Mouse (Mus musculus): ENCODE measurements around the gene Mnat1.

The Mnat1 gene

DNA sequence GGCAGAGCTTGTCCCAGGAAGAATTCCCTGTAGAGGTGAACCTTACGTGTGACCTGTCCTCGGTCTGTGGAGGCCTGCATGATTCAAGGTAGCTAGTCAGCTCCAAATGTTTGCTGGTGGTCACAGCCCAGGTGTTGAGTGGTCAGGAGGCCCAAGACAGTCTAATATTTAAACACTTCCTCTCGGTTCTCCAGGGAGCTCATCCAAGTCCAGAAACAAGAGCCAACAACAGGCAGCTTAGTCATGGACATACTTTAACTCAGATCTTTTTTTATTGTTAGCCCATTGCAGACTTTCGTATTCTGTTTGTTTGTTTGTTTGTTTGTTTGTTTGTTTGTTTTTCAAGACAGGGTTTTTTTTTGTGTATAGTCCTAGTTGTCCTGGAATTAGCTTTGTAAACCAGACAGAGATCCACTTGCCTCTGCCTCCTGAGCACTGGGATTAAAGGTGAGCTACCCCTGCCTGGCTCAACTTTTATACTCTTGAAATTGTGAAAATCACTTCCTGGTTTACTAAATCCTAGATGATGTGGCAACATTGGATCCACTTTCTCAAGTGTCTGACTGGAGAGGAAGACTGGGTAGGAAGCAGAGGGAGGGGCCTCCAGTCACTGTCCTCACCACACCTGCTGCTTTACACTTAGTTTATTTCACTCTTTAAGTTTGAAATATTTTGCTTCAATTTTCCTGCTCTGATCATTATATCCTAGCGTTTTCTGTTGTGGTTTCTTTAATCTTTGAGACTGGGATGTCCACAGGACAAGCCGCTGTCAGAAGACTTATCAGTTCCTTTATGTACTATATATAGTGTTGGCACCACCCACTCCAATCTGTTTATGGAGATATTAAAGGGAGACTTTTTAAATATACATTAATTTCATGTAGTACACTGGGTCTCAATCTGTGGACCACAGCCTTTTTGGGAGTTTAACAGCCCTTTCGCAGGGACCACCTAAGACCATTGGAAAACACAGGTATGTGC is 194.5 kb downstream of the Mnat1 start:
- no peak for DNase-seq (ENCODE audit: low spot score)

All from layer of hippocampus, adult 11-12 months (tissue).